ENCODE assay signal across 8 mouse cellular contexts in the genomic region with DNA sequence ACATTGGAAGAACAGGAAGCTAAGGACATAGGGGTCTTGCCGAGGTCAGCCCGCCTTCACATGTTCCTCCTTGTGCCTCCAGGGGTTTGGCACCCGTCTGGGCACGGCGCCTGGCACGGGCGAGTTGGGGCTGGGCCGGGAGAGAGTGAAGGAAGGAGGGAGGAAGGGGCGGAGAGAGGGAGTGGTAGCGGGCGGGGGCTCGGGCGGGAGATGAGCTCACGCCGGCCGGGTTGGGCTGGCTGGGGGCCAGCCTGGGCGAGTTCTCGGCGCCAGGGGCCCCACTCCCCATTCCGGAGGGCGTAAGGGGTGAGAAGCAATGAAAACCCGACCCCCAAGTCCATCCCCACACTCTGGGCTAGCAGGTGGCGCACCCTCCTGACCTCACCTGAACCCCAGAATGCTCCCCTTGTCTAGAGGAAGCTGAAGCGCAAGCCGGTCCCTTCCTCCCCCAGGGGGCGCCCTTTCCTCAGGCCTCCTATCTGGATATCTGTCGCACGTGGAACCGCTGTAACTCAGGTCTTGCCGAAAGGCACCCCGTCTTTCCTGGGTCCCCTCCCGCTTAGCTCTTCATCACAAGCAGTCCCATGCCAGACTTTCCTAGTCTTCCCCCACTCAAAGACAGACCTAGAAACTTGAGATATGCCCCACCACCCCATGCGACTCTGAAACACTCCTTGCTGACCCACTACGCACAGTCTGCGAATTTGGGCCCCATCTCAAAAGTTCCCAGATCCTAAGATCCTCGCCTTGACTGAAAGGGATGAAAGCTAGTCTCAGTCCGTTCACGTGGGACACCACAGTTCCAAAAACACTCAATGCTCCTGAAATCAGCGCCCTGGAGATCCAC. TPM values are rescaled to one million over a fixed set of nuclear protein-coding genes. Genes with fewer than 3 reads are reported as not detected.
DNase-seq lines count a peak whose midpoint lies in the region; ATAC-seq and TF ChIP-seq lines count a peak whose summit lies in the region.

No protein-coding gene starts in this region.

- DNase-seq in A20 (ENCODE audit: low read depth, low spot score), result peak; percentile 96
- peak; percentile 93 for DNase-seq in adrenal gland, postnatal 10 days
- peak; percentile 52 to 62 (median 59) for DNase-seq in liver, embryonic 14.5 days (ENCODE audit: low read depth in 3 of 3, low spot score in 3 of 3)
- DNase-seq in neural tube, embryonic 11.5 days (ENCODE audit: low spot score), result peak; percentile 84

- H3K4me1 ChIP-seq in embryonic facial prominence, embryonic 12.5 days, result peaks cover 59% of the 10 kb centered on the region
- H3K4me1 ChIP-seq in heart, embryonic 11.5 days (ENCODE audit: control insufficient read depth, insufficient read depth, low read length), result peaks cover 32% of the 10 kb centered on the region
- peaks cover 88% of the 10 kb centered on the region for H3K4me1 ChIP-seq in kidney, embryonic 15.5 days
- H3K4me1 ChIP-seq in liver, embryonic 14.5 days (replicated peaks; ENCODE audit: control insufficient read depth in 2 of 2, insufficient read depth in 2 of 2, low read length in 1 of 2), result peaks cover 0 to 10% of the 10 kb centered on the region in 2 experiments; a peak in 1 of 4 replicates
- peaks cover 12% of the 10 kb centered on the region for H3K4me1 ChIP-seq in neural tube, embryonic 11.5 days (ENCODE audit: control insufficient read depth, insufficient read depth, low read length)
- H3K4me1 ChIP-seq in stomach, embryonic 16.5 days (ENCODE audit: control insufficient read depth, insufficient read depth, low read length), result peaks cover 57% of the 10 kb centered on the region

- 1% methylated on average over 39 of the region's 39 CpGs for WGBS in embryonic facial prominence, embryonic 12.5 days
- under 1% methylated on average over 35 of the region's 39 CpGs for WGBS in heart, embryonic 11.5 days (ENCODE audit: insufficient replicate concordance)
- under 1% methylated on average over 38 of the region's 39 CpGs for WGBS in kidney, embryonic 15.5 days
- WGBS in liver, embryonic 14.5 days (ENCODE audit: insufficient replicate concordance), result 3% methylated on average over 31 of the region's 39 CpGs
- under 1% methylated on average over 34 of the region's 39 CpGs for WGBS in neural tube, embryonic 11.5 days
- WGBS in stomach, embryonic 16.5 days, result 1% methylated on average over 38 of the region's 39 CpGs

- ATAC-seq in embryonic facial prominence, embryonic 12.5 days (ENCODE audit: insufficient number of reproducible peaks, insufficient read depth, low FRiP score, low TSS enrichment), result no peak
- no peak for ATAC-seq in heart, embryonic 11.5 days (replicated peaks; ENCODE audit: insufficient number of reproducible peaks, low FRiP score, low TSS enrichment)
- ATAC-seq in kidney, embryonic 15.5 days (replicated peaks; ENCODE audit: low FRiP score), result no peak
- no peak for ATAC-seq in liver, embryonic 14.5 days (ENCODE audit: insufficient read depth)
- ATAC-seq in neural tube, embryonic 11.5 days (ENCODE audit: insufficient read depth, low FRiP score, low TSS enrichment), result no peak
- ATAC-seq in stomach, embryonic 16.5 days (ENCODE audit: insufficient read depth, low FRiP score), result peak; percentile 22

- peak; percentile 91 for TF ChIP-seq CTCF in liver, embryonic 14.5 days (IDR thresholded peaks at IDR 0.05; ENCODE audit: low read depth)

- peak overlapping the region; percentile 91 for H3K4me2 ChIP-seq in embryonic facial prominence, embryonic 12.5 days (replicated peaks)
- peak overlapping the region; percentile 86 for H3K4me2 ChIP-seq in heart, embryonic 11.5 days
- peak overlapping the region; percentile 86 for H3K4me2 ChIP-seq in kidney, embryonic 15.5 days
- peak overlapping the region; percentile 43 for H3K4me2 ChIP-seq in liver, embryonic 14.5 days (ENCODE audit: low read depth)
- peak overlapping the region; percentile 67 for H3K4me2 ChIP-seq in neural tube, embryonic 11.5 days (ENCODE audit: low read depth)
- H3K4me2 ChIP-seq in stomach, embryonic 16.5 days (ENCODE audit: low read depth, low read length), result peak overlapping the region; percentile 85

- H3K27ac ChIP-seq in embryonic facial prominence, embryonic 12.5 days, result no peak overlapping the region
- H3K27ac ChIP-seq in heart, embryonic 11.5 days (ENCODE audit: low read depth, low read length), result peak overlapping the region; percentile 58; the same call in 1 of the 2 replicates
- H3K27ac ChIP-seq in kidney, embryonic 15.5 days, result peak overlapping the region; percentile 84
- no peak overlapping the region for H3K27ac ChIP-seq in liver, embryonic 14.5 days
- no peak overlapping the region for H3K27ac ChIP-seq in neural tube, embryonic 11.5 days (ENCODE audit: low read depth, low read length)
- peak overlapping the region; percentile 98 for H3K27ac ChIP-seq in stomach, embryonic 16.5 days (ENCODE audit: low read length)

- peak overlapping the region; percentile 65 for H3K9ac ChIP-seq in embryonic facial prominence, embryonic 12.5 days
- H3K9ac ChIP-seq in heart, embryonic 11.5 days (ENCODE audit: low read depth, low read length), result peak overlapping the region; percentile 76
- peak overlapping the region; percentile 48 for H3K9ac ChIP-seq in kidney, embryonic 15.5 days
- no peak overlapping the region for H3K9ac ChIP-seq in liver, embryonic 14.5 days (replicated peaks)
- H3K9ac ChIP-seq in neural tube, embryonic 11.5 days (ENCODE audit: low read length), result no peak overlapping the region
- peak overlapping the region; percentile 96 for H3K9ac ChIP-seq in stomach, embryonic 16.5 days (ENCODE audit: low read length)

- peak overlapping the region; percentile 53 for H3K4me3 ChIP-seq in embryonic facial prominence, embryonic 12.5 days
- peak overlapping the region; percentile 53 for H3K4me3 ChIP-seq in heart, embryonic 11.5 days (ENCODE audit: low read depth, low read length)
- H3K4me3 ChIP-seq in kidney, embryonic 15.5 days (replicated peaks), result peak overlapping the region; percentile 55
- peak overlapping the region in 1 of 2 experiments; percentile 35; a peak in 2 of 4 replicates for H3K4me3 ChIP-seq in liver, embryonic 14.5 days (ENCODE audit: insufficient read depth in 1 of 2, low read depth in 2 of 2, low read length in 2 of 2)
- peak overlapping the region; percentile 37 for H3K4me3 ChIP-seq in neural tube, embryonic 11.5 days (ENCODE audit: low read depth, low read length)
- peak overlapping the region; percentile 75 for H3K4me3 ChIP-seq in stomach, embryonic 16.5 days (replicated peaks; ENCODE audit: low read length)

- peaks cover 78% of the 10 kb centered on the region for H3K27me3 ChIP-seq in embryonic facial prominence, embryonic 12.5 days
- H3K27me3 ChIP-seq in heart, embryonic 11.5 days (ENCODE audit: control insufficient read depth, insufficient read depth, low read length), result peaks cover 91% of the 10 kb centered on the region
- peaks cover 99% of the 10 kb centered on the region for H3K27me3 ChIP-seq in kidney, embryonic 15.5 days
- H3K27me3 ChIP-seq in liver, embryonic 14.5 days (ENCODE audit: control insufficient read depth, insufficient read depth, low read length), result peaks cover 97% of the 10 kb centered on the region
- H3K27me3 ChIP-seq in neural tube, embryonic 11.5 days (ENCODE audit: control insufficient read depth, insufficient read depth, low read length), result peaks cover 96% of the 10 kb centered on the region
- H3K27me3 ChIP-seq in stomach, embryonic 16.5 days (ENCODE audit: control insufficient read depth, insufficient read depth, low read length), result peaks cover 16% of the 10 kb centered on the region

- no peaks in the 10 kb centered on the region for H3K36me3 ChIP-seq in embryonic facial prominence, embryonic 12.5 days
- no peaks in the 10 kb centered on the region for H3K36me3 ChIP-seq in heart, embryonic 11.5 days (ENCODE audit: control insufficient read depth, insufficient read depth, low read length)
- no peaks in the 10 kb centered on the region; the same call in 1 of the 2 replicates for H3K36me3 ChIP-seq in kidney, embryonic 15.5 days
- no peaks in the 10 kb centered on the region for H3K36me3 ChIP-seq in liver, embryonic 14.5 days (replicated peaks; ENCODE audit: control insufficient read depth, insufficient read depth, low read depth)
- no peaks in the 10 kb centered on the region for H3K36me3 ChIP-seq in neural tube, embryonic 11.5 days (ENCODE audit: control insufficient read depth, insufficient read depth, low read length)
- H3K36me3 ChIP-seq in stomach, embryonic 16.5 days (ENCODE audit: control insufficient read depth, insufficient read depth, low read length), result peaks cover under 1% of the 10 kb centered on the region; the same call in 1 of the 2 replicates

- TF ChIP-seq EP300 in liver, embryonic 14.5 days (IDR thresholded peaks at IDR 0.05; ENCODE audit: low read depth), result no peak

- H3K9me3 ChIP-seq in embryonic facial prominence, embryonic 12.5 days, result no peaks in the 10 kb centered on the region
- H3K9me3 ChIP-seq in heart, embryonic 11.5 days (replicated peaks; ENCODE audit: control insufficient read depth, low read length), result no peaks in the 10 kb centered on the region
- no peaks in the 10 kb centered on the region for H3K9me3 ChIP-seq in kidney, embryonic 15.5 days (replicated peaks)
- H3K9me3 ChIP-seq in liver, embryonic 14.5 days (ENCODE audit: control insufficient read depth, low read length), result no peaks in the 10 kb centered on the region
- no peaks in the 10 kb centered on the region for H3K9me3 ChIP-seq in neural tube, embryonic 11.5 days (ENCODE audit: control insufficient read depth, low read length)
- no peaks in the 10 kb centered on the region for H3K9me3 ChIP-seq in stomach, embryonic 16.5 days (replicated peaks; ENCODE audit: control insufficient read depth, low read length)

RNA-seq across cellular contexts. Expression of a gene that starts 4.9 kb away (rescaled TPM):
- total RNA-seq in adrenal gland, postnatal 10 days (2021), result 100 to 1,000 TPM; 107 to 111 TPM
- polyA plus RNA-seq in embryonic facial prominence, embryonic 12.5 days (2016; fragmentation: Nextera tagmentation; extraction: Ambion mirVana), result 15.9 and 16.8 TPM in 2 replicates
- polyA plus RNA-seq in heart, embryonic 11.5 days (2014; fragmentation: Nextera tagmentation; extraction: Ambion mirVana), result 28.9 and 31.5 TPM in 2 replicates
- polyA plus RNA-seq in kidney, embryonic 15.5 days (2015; fragmentation: Nextera tagmentation; extraction: Ambion mirVana), result 31.0 and 41.7 TPM in 2 replicates
- 5.2 and 5.5 TPM in 2 replicates for polyA plus RNA-seq in liver, embryonic 14.5 days (2012; rRNA removed)
- polyA plus RNA-seq in liver, embryonic 14.5 days (2014; fragmentation: Nextera tagmentation; extraction: Ambion mirVana), result 2.5 and 3.0 TPM in 2 replicates
- polyA plus RNA-seq in neural tube, embryonic 11.5 days (2014; fragmentation: Nextera tagmentation; extraction: Ambion mirVana), result 7.0 and 8.0 TPM in 2 replicates
- polyA plus RNA-seq in stomach, embryonic 16.5 days (2015; fragmentation: Nextera tagmentation; extraction: Ambion mirVana), result 170 and 202 TPM in 2 replicates

RNA-seq across cellular contexts. Expression of a gene that starts 23.2 kb away (rescaled TPM):
- 10 to 100 TPM; 19.6 to 22.9 TPM for total RNA-seq in adrenal gland, postnatal 10 days (2021)
- 75.8 and 83.2 TPM in 2 replicates for polyA plus RNA-seq in embryonic facial prominence, embryonic 12.5 days (2016; fragmentation: Nextera tagmentation; extraction: Ambion mirVana)
- polyA plus RNA-seq in heart, embryonic 11.5 days (2014; fragmentation: Nextera tagmentation; extraction: Ambion mirVana), result 33.3 and 34.1 TPM in 2 replicates
- 43.6 and 53.1 TPM in 2 replicates for polyA plus RNA-seq in kidney, embryonic 15.5 days (2015; fragmentation: Nextera tagmentation; extraction: Ambion mirVana)
- 19.1 and 24.7 TPM in 2 replicates for polyA plus RNA-seq in liver, embryonic 14.5 days (2012; rRNA removed)
- 11.8 and 15.1 TPM in 2 replicates for polyA plus RNA-seq in liver, embryonic 14.5 days (2014; fragmentation: Nextera tagmentation; extraction: Ambion mirVana)
- 52.8 and 55.2 TPM in 2 replicates for polyA plus RNA-seq in neural tube, embryonic 11.5 days (2014; fragmentation: Nextera tagmentation; extraction: Ambion mirVana)
- 41.0 and 41.7 TPM in 2 replicates for polyA plus RNA-seq in stomach, embryonic 16.5 days (2015; fragmentation: Nextera tagmentation; extraction: Ambion mirVana)

RNA-seq across cellular contexts. Expression of a gene that starts 24.6 kb away (rescaled TPM):
- total RNA-seq in adrenal gland, postnatal 10 days (2021), result 1 to 10 TPM in 1 of 2 experiments, not detected in 1; 2.5 TPM
- polyA plus RNA-seq in embryonic facial prominence, embryonic 12.5 days (2016; fragmentation: Nextera tagmentation; extraction: Ambion mirVana), result 0.58 and 0.94 TPM in 2 replicates
- 1.6 and 2.1 TPM in 2 replicates for polyA plus RNA-seq in heart, embryonic 11.5 days (2014; fragmentation: Nextera tagmentation; extraction: Ambion mirVana)
- polyA plus RNA-seq in kidney, embryonic 15.5 days (2015; fragmentation: Nextera tagmentation; extraction: Ambion mirVana), result 1.9 TPM in 1 of 2 replicates, not detected in the other
- polyA plus RNA-seq in liver, embryonic 14.5 days (2012; rRNA removed), result 0.09 and 0.40 TPM in 2 replicates
- not detected in 2 replicates for polyA plus RNA-seq in liver, embryonic 14.5 days (2014; fragmentation: Nextera tagmentation; extraction: Ambion mirVana)
- not detected in 2 replicates for polyA plus RNA-seq in neural tube, embryonic 11.5 days (2014; fragmentation: Nextera tagmentation; extraction: Ambion mirVana)
- 3.0 TPM in 1 of 2 replicates, not detected in the other for polyA plus RNA-seq in stomach, embryonic 16.5 days (2015; fragmentation: Nextera tagmentation; extraction: Ambion mirVana)

Comparison
In these comparisons a context has a peak if more than half of its experiments do, and no peak if none do; other contexts are left out.
1. H3K27ac ChIP-seq: peak in heart, embryonic 11.5 days (single experiment), kidney, embryonic 15.5 days (single experiment) and stomach, embryonic 16.5 days (single experiment); none in embryonic facial prominence, embryonic 12.5 days (single experiment), liver, embryonic 14.5 days (single experiment) and neural tube, embryonic 11.5 days (single experiment).
2. H3K9ac ChIP-seq: peak in embryonic facial prominence, embryonic 12.5 days (single experiment), heart, embryonic 11.5 days (single experiment), kidney, embryonic 15.5 days (single experiment) and stomach, embryonic 16.5 days (single experiment); none in liver, embryonic 14.5 days (single experiment) and neural tube, embryonic 11.5 days (single experiment).
3. Peak in every context shown above with its lines, with median percentiles within 50 percentile points of each other: DNase-seq and H3K4me2 ChIP-seq.